Mouse (Mus musculus): ENCODE measurements around the gene Zp1. TPM values are rescaled to one million over a fixed set of nuclear protein-coding genes. Genes with fewer than 3 reads are reported as not detected.

The Zp1 gene
- total RNA-seq (2022): not detected

DNA sequence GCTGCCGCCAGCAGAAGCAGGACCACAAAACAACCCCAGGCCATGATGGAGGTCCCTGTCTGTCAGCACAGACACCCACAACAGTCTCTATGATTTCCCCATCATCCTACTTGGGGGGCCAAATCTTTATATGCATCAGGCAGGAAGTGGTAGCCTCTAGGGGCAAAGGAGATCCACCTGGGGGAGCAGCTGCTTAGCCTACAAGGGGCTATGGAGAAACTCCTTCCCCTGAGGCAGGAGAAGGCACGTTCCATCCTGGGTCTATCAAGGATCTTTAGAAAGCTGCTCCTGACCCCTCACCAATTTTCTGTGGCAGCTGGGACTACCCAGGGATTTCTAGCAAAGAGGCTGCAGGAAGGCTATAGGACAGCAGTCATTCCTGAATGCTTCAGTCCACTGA is at the start of gene Zp1:
Gene Zp1 (minus strand): TSS at position 101 of the 400 bp plus-strand sequence.
- no peak for DNase-seq

DNA sequence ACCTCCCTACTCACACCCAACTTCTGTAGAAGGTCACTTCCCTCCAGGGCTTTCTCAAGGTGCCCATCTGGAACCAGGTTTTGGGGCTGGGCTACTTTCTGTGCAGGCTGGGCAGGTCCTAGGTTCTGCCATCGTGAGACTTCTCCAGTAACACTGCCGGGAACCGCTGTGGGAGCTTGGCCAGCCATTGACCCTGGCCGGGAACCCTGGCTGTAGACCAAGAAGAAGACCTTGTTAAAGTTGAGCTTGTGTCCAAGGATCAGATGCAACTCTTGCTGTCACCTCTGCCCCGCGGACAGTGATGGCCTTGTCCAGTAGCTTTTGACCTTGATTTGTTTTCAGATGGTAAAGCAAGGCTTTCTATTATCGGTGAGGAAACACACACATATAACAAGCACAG is 48.1 kb upstream of the Zp1 start:
- DNase-seq: peak; percentile 90

DNA sequence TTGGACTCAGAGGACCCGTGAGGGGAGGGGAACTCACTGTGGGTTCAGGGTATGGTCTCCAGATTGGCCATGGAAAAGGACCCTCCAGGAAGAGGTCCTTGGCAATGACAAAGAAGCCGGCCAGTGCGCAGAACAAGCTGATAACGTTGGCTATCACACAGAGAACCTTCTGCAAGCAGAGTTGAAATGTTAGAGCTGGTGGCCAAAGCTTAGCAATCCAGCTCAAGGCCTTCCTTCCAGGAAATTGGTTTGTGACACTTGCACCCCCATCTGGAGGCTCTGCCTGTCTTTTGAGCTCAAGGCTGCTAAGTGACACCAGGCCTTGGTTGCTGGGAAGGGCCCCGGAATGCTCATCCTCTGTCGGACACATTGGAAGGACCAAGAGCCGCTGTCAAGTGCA is 45.3 kb upstream of the Zp1 start:
- DNase-seq: peak; percentile 82

DNA sequence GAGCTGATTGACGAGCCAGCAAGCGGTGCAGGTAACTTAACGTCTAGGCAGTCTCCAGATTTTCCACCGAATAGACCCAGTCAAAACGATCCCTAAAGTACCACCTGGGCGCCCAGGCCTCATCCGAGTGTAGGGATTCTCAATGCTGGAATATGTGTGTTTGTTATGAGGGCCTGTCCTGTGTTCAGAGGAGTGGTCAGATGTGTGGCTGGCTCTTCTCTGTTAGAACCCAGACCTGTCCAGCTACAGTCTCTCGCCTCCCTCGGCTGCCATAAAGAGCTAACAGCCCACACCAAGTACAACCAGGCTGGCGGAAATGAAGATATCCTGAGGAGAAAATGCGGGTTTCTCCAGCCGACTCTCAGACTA is 39.5 kb upstream of the Zp1 start:
- DNase-seq: no peak

DNA sequence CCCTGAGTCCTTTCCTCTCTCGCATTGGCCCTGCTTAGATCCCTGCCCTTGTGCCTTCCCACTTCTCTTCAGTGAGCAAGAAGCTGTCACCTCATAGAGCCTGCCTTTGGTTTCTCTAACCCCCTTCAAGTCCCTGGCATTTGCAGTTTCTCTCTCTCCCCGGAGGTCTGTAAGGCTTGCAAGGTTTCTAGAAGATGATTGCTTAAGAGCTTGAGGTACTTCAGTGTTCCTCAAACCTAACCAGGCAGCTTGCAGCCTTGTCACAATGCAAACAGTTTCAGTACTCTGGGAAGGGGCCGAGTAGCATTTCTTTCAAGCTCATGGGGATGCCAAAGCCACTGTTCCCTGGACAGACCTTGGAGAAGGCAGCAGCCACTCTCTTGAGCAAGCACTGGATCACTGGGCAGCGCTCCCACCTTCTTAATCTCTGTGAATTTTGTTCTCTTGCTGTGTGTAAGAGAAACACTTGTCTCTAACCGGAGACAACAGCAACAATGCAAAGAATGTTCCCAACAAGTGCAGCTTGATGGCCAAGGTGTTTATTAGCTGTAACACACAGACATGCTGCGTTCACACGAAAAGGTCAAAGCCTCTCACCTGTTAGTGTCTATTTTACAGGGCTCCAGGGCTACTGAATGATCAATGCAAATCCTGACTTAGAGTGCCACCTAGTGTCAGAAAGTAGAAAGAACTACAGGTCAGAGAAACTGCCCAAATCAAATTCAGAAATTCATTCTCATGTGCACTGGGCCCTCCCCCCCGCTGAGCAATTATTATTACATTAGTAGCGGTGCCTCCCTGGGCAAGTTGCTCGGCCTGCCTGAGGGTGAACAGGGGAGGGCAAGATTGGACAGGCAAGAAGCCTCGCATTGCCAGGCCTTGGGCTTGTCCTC is 38.9 kb upstream of the Zp1 start:
- DNase-seq: no peak

DNA sequence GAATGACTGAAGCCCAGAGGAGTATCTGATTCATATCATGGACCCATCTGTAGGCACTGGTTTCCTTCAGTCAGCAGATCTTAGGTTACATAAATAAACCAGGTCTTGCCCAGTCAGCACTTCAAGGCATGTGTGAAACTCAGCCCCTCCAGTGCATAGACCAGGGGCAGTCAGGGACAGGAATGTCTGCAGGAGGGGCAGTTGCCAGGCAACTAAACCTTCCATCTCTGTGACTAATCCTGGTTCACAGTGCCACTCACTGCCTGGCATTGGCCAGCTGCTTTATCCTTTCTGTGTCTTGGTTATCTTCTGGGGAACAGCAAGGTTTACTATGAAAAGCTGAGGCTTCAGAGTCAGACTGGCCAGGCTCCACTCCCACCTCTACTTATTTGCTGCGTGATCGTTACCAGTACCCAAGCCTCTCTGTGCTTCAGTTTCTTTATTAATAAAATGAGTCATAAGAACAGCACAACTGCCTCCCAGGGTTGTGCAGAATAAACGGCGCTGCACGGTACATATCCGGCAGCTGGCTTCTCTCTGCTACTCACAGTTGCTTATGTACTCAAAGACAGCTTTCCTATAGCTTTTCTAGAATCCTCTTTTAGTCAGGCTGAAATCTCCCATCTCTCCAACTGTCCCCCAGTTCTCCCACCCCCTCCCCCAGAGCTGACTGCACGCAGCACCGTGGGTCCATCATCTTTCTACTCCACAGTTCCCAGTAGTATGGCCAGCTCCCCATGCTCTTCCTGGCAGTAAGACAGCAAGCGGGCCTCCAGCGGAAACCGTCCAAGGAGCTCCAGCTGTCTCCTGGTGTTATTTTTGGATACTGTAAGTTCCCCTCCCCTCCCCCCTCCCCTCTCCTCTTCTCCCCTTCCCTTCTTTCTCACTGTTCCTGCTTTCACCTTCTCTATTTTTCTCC is 31.8 kb upstream of the Zp1 start:
- DNase-seq: no peak

DNA sequence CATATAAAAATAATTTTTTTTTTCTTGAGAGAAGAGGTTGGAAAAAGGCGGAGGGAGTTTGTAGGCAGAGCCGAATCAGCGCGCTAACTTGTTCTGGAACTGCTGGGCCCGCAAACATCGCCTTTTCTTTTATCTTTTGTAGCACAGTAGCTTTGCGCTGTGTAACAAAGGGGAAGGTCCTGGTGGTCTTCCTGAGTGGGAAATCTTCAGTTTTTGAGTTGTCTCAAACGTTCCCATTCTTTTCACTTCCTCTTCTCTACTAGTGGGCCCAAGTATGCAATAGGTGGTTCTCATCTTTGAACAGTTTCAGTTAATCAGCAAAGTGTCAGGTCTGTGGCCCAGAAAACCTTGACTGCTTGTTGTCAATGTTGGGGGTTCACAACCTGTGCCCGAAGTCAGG is 29.1 kb upstream of the Zp1 start:
- DNase-seq: no peak

DNA sequence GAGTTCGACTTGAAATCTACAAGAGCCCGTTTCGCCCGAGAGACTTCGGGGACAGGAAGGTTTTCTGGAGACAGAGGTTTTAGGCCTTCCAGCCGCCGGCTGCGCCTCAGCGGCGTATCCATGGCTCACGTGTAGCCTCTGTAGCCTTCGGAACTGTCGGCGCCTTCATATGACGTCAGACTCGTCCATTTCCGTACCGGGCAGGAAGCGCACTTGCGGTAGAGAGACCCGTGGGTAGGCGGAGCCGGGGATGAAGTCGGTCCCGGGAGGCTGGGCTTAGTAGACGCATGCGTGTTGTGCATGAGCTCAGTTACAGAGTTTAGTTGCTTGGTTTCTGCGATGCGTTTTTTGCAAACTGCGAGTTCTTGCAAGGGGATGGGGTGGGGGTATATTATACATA is 28.7 kb upstream of the Zp1 start, which contains the start of gene Ccdc86:
Gene Ccdc86 (minus strand): TSS at position 155 of the 400 bp plus-strand sequence.
- DNase-seq: peak; percentile 95

DNA sequence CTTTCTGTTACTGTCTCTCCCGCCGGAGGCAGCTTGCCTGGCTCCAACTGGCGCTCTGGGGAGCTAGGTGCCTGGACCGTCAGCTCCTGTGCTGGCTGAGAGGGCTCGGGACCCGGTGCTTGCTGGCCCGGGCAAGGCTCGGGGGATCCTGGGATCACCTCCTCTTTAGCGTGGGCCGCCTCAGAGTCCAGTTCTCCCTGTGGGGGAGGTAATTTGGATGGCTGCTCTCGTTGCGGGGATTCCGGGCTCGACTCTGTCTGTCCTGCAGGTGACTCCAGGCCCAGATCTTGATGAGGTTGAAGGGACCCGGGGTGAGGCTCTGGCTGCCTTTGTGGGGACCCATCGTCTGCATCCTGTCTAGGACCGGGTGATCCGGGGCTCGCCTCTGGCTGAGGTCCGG is 28.0 kb upstream of the Zp1 start:
- DNase-seq: no peak

DNA sequence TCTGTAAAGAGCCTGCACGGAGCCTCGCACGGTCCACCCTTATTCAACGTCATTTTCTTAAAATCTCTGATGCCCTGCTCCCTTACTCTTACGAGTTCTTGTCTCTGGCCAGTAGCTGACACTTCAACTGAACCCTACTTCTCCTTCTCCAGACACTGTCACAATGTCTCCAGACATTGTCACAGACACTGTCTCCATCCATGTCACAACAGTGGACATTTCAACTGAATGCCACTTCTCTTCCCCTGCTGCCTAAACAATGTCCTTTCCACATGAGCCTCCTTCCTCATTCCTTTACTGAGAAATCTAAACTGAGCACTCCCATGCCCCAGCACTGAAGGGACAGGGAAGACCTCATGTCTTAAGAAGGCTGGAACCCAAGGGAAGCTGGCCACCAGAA is 26.8 kb upstream of the Zp1 start:
- DNase-seq: no peak

DNA sequence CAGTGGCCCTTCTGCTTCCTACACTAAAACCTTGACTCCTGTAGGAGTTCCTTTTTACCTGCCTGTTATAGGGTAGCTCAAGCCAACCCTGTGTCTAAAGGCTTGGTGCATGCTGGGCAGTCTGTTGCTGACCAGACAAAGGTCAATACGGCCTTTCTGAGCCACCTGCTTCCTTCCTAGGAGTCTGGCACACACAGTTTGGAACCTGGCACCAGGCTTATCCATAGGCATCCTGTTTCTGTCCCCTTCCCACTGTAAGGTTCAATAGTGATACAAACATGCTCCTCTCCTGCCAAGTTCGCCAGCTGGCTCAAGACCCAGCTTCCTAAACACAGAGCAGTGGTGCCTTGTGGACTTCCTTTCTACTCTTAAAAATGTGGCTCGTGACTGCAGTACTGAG is 26.1 kb upstream of the Zp1 start:
- no peak for DNase-seq

DNA sequence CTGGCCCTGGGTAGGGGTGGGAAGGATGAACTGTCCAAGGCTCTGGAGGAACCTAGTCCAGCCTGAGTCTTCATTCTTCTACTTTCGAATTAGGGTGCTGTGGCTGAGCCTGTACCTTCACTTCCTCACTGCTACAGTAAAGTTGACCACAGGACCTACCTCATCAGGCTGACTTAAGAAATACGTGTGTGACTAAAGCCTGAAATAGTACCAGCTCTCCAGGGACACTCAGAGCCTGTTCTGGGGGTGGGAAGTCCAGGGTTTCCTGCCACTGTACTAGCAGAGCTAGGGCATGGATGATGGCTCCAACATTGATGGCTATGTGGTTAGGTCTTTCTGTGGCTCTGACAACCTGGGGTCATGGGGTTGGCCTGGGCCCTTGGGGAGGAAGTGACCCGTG is 23.5 kb upstream of the Zp1 start:
- DNase-seq: no peak

DNA sequence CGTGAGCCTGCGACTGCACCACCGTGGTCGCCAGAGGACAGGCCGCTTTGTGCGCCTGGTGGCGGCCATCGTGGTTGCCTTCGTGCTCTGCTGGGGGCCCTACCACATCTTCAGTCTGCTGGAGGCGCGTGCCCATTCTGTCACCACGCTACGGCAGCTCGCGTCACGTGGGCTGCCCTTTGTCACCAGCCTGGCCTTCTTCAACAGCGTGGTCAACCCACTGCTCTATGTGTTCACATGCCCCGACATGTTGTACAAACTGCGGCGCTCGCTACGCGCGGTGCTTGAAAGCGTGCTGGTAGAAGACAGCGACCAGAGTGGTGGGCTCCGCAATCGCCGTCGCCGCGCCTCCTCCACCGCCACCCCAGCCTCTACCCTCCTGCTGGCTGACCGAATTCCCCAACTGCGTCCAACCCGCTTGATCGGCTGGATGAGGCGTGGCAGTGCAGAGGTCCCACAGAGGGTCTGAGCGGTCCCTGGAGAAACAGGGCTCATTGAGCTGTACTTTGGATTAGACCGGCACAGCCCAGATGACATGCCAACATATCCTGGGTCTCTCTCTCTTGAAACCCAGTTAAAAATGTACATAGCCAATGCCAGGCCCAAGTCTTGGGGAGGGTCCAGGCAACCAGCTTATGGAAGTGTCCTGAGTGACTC is 20.5 kb upstream of the Zp1 start:
- DNase-seq: no peak

DNA sequence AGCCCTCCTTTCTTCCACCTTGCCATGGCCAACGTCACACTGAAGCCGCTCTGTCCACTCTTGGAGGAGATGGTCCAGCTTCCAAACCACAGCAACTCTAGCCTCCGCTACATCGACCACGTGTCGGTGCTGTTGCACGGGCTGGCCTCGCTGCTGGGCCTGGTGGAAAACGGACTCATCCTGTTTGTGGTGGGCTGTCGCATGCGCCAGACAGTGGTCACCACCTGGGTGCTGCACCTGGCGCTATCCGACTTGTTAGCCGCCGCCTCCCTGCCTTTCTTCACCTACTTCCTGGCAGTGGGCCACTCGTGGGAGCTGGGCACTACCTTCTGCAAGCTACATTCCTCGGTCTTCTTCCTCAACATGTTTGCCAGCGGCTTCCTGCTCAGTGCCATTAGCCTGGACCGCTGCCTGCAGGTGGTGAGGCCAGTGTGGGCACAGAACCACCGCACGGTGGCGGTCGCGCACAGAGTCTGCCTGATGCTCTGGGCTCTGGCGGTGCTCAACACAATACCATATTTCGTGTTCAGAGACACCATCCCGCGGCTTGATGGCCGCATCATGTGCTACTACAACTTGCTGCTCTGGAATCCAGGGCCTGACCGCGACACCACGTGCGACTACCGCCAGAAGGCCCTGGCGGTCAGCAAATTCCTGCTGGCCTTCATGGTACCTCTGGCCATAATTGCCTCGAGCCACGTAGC is 19.8 kb upstream of the Zp1 start:
- DNase-seq: peak; percentile 52

DNA sequence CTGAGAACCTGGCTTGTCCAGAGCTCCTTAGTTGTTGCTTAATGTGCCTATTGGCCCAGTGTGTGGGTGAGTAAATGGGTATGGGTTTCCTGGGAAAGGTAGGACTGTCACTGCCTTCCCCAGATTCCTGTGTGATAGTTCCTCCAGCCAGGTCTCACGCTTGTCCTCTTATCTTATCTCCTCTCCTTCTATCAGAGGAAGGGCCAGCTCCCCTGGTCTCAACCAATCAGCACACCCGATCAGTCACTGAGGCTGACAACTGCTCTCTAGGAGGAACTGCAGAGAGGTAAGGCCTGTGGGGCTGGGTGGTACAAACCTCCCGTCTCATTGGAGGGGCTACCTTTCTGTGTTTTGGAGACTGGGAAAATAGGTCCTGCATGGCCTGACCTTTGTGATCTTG is 18.3 kb upstream of the Zp1 start:
- no peak for DNase-seq

DNA sequence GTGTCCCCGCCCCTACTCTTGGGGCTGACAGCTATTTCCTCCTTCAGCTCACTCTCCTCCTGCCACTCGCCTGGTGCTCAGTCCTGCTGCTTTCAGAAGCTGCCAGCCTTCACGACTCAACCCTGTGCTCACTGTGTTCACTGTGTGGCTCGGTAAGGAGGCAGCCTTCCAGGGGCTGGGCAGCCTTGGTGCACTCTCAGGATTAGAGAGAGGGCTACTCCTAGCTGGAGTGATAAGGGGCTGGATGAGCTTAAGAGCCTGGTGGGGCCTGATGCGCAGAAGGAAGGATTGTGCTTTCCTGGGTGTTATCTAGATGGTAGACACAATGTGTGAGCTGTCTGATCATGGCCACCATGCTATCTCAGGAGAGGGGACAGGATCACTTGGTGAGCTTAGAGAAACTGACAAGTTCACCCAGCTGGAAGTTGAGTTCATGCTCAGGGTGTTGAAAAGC is 16.7 kb upstream of the Zp1 start, which contains the start of gene Ptgdr2:
Gene Ptgdr2 (plus strand): TSS at position 51 of the 454 bp plus-strand sequence.
- no peak for DNase-seq

DNA sequence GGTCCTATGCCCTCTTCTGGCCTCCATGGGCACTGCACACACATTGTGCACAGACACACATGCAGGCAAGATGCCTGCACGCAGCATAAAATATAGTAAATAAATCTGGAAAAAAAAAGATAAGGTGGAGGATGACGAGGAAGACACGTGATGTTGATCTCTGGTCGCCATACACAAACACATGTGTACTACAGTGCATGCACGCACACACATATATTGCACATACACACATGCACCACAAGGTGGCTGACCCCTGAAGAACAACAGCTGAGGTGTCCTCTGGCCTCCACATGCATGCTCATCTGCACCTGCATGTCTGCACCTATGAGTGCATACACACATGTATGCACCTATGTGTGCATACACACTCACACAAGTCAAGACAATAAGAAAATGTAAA is 15.6 kb upstream of the Zp1 start:
- no peak for DNase-seq

DNA sequence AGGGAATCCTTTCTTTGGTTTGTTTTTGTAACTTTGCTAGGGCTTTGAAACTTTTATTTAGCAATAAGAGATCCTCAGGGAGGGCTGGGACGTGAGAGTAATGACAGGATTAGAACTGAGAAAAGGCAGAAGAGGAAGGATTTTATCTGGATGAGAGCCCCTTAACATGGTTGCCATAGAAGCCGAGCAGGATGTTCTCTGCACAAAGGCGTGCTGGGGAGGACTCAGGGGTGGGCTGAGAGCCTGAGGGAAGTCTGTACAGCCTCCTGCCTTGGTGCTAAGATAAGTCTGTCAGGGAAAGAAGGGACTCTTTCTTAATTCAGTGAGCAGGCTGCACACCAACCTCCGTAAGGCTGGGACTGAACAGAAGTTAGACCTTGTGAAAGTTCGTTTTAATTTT is 14.6 kb upstream of the Zp1 start:
- no peak for DNase-seq

DNA sequence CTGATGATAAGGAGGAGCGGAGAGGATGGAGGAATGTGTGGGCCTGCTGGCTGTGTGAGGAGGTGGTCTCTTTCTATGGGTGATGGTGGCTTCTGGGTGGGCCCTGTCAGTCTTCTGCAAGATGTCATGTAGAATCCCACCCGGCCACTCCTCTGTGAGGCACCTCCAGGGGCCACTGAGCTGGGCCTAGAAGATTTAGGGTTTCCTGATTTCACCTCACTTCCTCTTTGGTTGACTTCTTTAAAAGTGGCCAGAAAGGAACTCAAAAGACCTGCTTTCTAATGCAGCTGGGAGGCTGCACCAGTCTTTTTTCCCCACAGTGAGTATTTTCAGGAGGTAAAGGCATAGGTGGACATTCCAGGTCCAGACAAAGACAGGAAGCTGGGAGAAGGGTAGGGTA is 10.2 kb upstream of the Zp1 start:
- no peak for DNase-seq

DNA sequence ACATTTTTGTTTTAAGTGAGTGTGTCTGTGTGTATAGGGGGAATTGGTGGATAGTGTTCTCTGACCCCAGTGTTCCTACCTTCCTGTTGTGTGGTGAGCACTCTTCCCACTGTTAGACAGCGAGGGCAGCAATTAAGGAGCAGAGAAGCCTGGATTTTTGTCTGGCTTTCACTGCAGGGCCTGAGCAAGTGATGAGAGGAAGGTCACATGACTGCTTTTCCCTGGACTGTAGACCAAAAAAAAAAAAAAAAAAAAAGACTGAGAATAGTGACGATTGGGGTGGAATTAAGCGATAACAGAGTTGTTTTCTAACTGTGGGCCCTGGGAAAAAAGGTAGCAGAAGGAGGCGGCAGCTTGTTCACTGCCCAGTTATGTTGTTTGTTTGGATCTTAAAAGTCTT is 6.2 kb upstream of the Zp1 start:
- no peak for DNase-seq

DNA sequence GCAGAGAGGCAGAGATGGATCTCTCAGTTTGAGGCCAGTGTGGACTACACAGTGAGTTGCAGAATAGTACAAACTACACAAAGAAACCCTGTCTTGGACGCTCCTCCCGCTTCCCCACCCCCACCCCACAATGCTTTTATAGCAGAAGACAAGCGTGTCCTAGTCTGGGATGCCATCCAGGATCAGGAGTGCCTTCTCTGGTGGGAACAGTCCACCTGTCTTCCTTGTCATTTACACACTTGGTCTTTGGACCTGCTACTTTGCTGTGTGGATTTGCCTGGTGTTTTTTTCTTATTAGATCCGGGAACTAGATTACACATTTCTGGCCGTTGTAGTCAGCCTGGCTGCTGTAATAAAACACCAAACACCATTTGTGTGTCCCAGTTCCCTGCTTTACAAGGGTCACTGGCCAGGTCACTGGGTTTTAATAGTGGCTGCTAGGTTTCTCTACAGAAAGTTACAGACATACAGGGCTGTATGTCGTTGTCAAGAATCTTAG is 5.7 kb upstream of the Zp1 start:
- DNase-seq: no peak

DNA sequence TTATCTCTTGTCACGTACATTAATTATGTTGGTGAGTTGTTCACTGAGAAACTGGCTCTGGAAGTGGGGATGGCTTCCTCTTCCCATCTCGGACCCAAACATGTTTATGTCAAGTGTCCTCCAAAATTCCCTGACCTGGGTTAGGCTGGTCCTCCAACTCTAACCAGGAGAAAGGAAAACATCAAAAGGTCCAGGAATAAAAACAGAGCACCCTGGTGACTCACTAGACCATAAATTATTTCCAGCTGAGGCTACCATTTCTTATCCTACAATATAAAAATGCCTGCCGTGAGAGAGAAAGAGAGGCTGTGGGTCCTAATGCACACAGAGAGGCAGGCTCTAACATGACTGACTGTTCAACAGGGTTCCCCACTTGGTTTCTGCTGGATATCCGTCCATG is 3.8 kb upstream of the Zp1 start:
- DNase-seq: no peak

Measured in adrenal gland, adult 8-10 months (tissue).